Mouse (Mus musculus) telencephalon, adult 2 months (tissue): ENCODE results near the gene St6galnac3.

Source experiments
- DNase-seq: peaks from one replicate; pipeline ENCODE4 v3.0.0-alpha.2; 2011; ENCODE audit warnings: low read depth, low spot score

The St6galnac3 gene

GRCm38 (mm10) chr3:153169744-153170143 is 555.2 kb downstream of the St6galnac3 start:
- DNase-seq, result no peak

GRCm38 (mm10) chr3:153161676-153162075 is 563.3 kb downstream of the St6galnac3 start:
- DNase-seq, result no peak

- DNase-seq, result no peak
Measured at GRCm38 (mm10) chr3:153160683-153161082, 564.3 kb downstream of the St6galnac3 start.

GRCm38 (mm10) chr3:153148887-153149286 is 576.1 kb downstream of the St6galnac3 start:
- no peak for DNase-seq
